ENCODE assay signal across 14 mouse cellular contexts in the genomic region with DNA sequence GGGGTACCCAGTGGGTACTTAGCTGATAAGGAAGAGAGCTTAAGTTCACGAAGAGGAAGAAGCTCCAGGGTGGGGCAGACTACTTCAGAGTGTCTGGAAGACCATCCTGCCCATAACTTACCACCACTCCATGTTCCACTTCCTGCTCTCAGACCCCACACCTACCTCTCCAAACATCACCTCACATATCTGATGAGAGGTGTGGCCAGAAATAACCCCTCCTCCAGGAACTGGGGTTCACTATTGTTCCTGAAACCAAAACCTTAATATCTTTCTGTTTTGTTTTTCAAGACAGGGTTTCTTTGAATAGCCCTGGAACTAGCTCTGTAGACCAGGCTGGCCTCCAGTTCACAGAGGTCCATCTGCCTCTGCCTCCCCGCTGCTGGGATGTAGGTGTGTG. TPM values are rescaled to one million over a fixed set of nuclear protein-coding genes. Genes with fewer than 3 reads are reported as not detected.
A peak's percentile ranks its signal among the peaks of the same experiment; 100 is the strongest.
DNase-seq lines count a peak whose midpoint lies in the region; ATAC-seq and TF ChIP-seq lines count a peak whose summit lies in the region.
"Had no signal": no experiment of that assay in that cellular context is flagged by ENCODE, and none has a peak within 500 bp of the region (broad histone marks: within the 10 kb centered on the region; RNA-seq: fewer than 3 reads in every experiment).

No protein-coding gene starts in this region.

- no peak for TF ChIP-seq CTCF in MEL (IDR thresholded peaks at IDR 0.05 in 2 of 3, conservative IDR thresholded peaks at IDR 0.05 in 1 of 3; ENCODE audit: control insufficient read depth in 1 of 3, insufficient read depth in 1 of 3, low read depth in 2 of 3, low read length in 3 of 3, poor library complexity in 1 of 3, severe bottlenecking in 1 of 3)

- no peak for TF ChIP-seq POLR2A in MEL (IDR thresholded peaks at IDR 0.05; ENCODE audit: control insufficient read depth in 1 of 2, insufficient read depth in 1 of 2, low read depth in 1 of 2, low read length in 2 of 2, poor library complexity in 1 of 2)

- no peak for TF ChIP-seq EP300 in MEL (IDR thresholded peaks at IDR 0.05; ENCODE audit: low read depth in 1 of 2, low read length in 2 of 2)

- H3K4me3 ChIP-seq in MEL (ENCODE audit: control insufficient read depth in 1 of 2, insufficient read depth in 1 of 2, low read depth in 2 of 2, low read length in 2 of 2), result no peak overlapping the region
- peak overlapping the region; percentile 52; the same call in 1 of the 2 replicates for H3K4me3 ChIP-seq in forebrain, embryonic 10.5 days
- H3K4me3 ChIP-seq in hindbrain, embryonic 14.5 days (replicated peaks; ENCODE audit: low read length), result no peak overlapping the region
- peak overlapping the region; percentile 10; the same call in 1 of the 2 replicates for H3K4me3 ChIP-seq in midbrain, embryonic 14.5 days (replicated peaks; ENCODE audit: low read depth, low read length)
- H3K4me3 ChIP-seq: heart, embryonic 12.5 days; layer of hippocampus, adult 2 months had no signal

- no peaks in the 10 kb centered on the region for H3K27me3 ChIP-seq in MEL (ENCODE audit: control insufficient read depth in 1 of 2, insufficient read depth in 2 of 2, low read length in 2 of 2)
- H3K27me3 ChIP-seq in forebrain, embryonic 10.5 days (ENCODE audit: poor library complexity, severe bottlenecking), result peaks cover 61% of the 10 kb centered on the region
- H3K27me3 ChIP-seq in hindbrain, embryonic 14.5 days (ENCODE audit: control insufficient read depth, insufficient read depth, low read length), result no peaks in the 10 kb centered on the region
- no peaks in the 10 kb centered on the region for H3K27me3 ChIP-seq in midbrain, embryonic 14.5 days (ENCODE audit: control insufficient read depth, insufficient read depth, low read length)

- H3K4me1 ChIP-seq in MEL (ENCODE audit: control insufficient read depth in 1 of 2, insufficient read depth in 2 of 2, low read length in 2 of 2), result peaks cover 0 to 7% of the 10 kb centered on the region in 2 experiments; a peak in 1 of 4 replicates
- peaks cover 96% of the 10 kb centered on the region for H3K4me1 ChIP-seq in forebrain, embryonic 10.5 days
- peaks cover 48% of the 10 kb centered on the region for H3K4me1 ChIP-seq in hindbrain, embryonic 14.5 days (replicated peaks; ENCODE audit: control insufficient read depth, insufficient read depth, low read length)
- H3K4me1 ChIP-seq in midbrain, embryonic 14.5 days (ENCODE audit: control insufficient read depth, insufficient read depth, low read length), result peaks cover 61% of the 10 kb centered on the region

- H3K9ac ChIP-seq in MEL (ENCODE audit: control insufficient read depth, low read depth, low read length, poor library complexity, severe bottlenecking), result no peak overlapping the region
- H3K9ac ChIP-seq in hindbrain, embryonic 14.5 days, result peak overlapping the region; percentile 18; the same call in 1 of the 2 replicates
- peak overlapping the region; percentile 31; the same call in 1 of the 2 replicates for H3K9ac ChIP-seq in midbrain, embryonic 14.5 days (replicated peaks; ENCODE audit: low read length)
- H3K9ac ChIP-seq: heart, embryonic 12.5 days; lung, embryonic 14.5 days had no signal

- peak; percentile 33 for DNase-seq in MEL (ENCODE audit: low read depth, low spot score)
- DNase-seq in forebrain, embryonic 10.5 days (ENCODE audit: extremely low spot score, low spot score), result no peak
- DNase-seq in hindbrain, embryonic 14.5 days (ENCODE audit: low spot score), result no peak
- DNase-seq in midbrain, embryonic 14.5 days, result no peak
- DNase-seq in thymus, adult 18-20 months, result no peak
- no peak for DNase-seq in spleen, adult 12 weeks (ENCODE audit: low spot score)
- DNase-seq in right cerebral cortex, adult 18-20 months, result no peak
- DNase-seq: lung, embryonic 14.5 days; thymus, postnatal 4 days had no signal

- ATAC-seq in hindbrain, embryonic 14.5 days (ENCODE audit: low FRiP score), result no peak
- ATAC-seq in midbrain, embryonic 14.5 days (ENCODE audit: low FRiP score, low TSS enrichment), result no peak
- no peak for ATAC-seq in megakaryocyte, adult 5-6 weeks (ENCODE audit: poor library complexity, severe bottlenecking)
- ATAC-seq: intestine, postnatal 0 days had no signal

- peaks cover 0 to 2% of the 10 kb centered on the region in 2 experiments; a peak in 1 of 4 replicates for H3K36me3 ChIP-seq in MEL (ENCODE audit: control insufficient read depth in 1 of 2, insufficient read depth in 2 of 2, low read length in 2 of 2)
- peaks cover 38% of the 10 kb centered on the region for H3K36me3 ChIP-seq in forebrain, embryonic 10.5 days (replicated peaks)
- H3K36me3 ChIP-seq in hindbrain, embryonic 14.5 days (replicated peaks; ENCODE audit: control insufficient read depth, insufficient read depth), result no peaks in the 10 kb centered on the region
- H3K36me3 ChIP-seq in midbrain, embryonic 14.5 days (ENCODE audit: control insufficient read depth, insufficient read depth, low read length), result no peaks in the 10 kb centered on the region

- H3K9me3 ChIP-seq in MEL (replicated peaks; ENCODE audit: insufficient read depth, low read length), result no peaks in the 10 kb centered on the region
- no peaks in the 10 kb centered on the region for H3K9me3 ChIP-seq in forebrain, embryonic 10.5 days
- H3K9me3 ChIP-seq in hindbrain, embryonic 14.5 days (ENCODE audit: control insufficient read depth, low read length), result no peaks in the 10 kb centered on the region
- H3K9me3 ChIP-seq in midbrain, embryonic 14.5 days (ENCODE audit: control insufficient read depth, low read length), result no peaks in the 10 kb centered on the region
- H3K9me3 ChIP-seq: heart, embryonic 12.5 days had no signal

- TF ChIP-seq RAD21 in MEL (IDR thresholded peaks at IDR 0.05; ENCODE audit: low read depth, low read length), result no peak

- no peak overlapping the region for H3K27ac ChIP-seq in MEL (ENCODE audit: control insufficient read depth, low read depth, low read length)
- peak overlapping the region; percentile 84 for H3K27ac ChIP-seq in forebrain, embryonic 10.5 days
- H3K27ac ChIP-seq in hindbrain, embryonic 14.5 days, result peak overlapping the region; percentile 77
- H3K27ac ChIP-seq in midbrain, embryonic 14.5 days (replicated peaks; ENCODE audit: low read depth, low read length), result peak overlapping the region; percentile 85
- H3K27ac ChIP-seq: layer of hippocampus, adult 2 months had no signal

- no peaks in the 10 kb centered on the region for H3K79me2 ChIP-seq in MEL (ENCODE audit: control insufficient read depth, insufficient read depth, low read length, poor library complexity)

- WGBS in forebrain, embryonic 10.5 days, result 66% methylated on average over 2 of the region's 2 CpGs
- 65% methylated on average over 2 of the region's 2 CpGs for WGBS in hindbrain, embryonic 14.5 days
- 68% methylated on average over 2 of the region's 2 CpGs for WGBS in midbrain, embryonic 14.5 days

- H3K4me2 ChIP-seq in hindbrain, embryonic 14.5 days (replicated peaks), result peak overlapping the region; percentile 71
- peak overlapping the region; percentile 84 for H3K4me2 ChIP-seq in midbrain, embryonic 14.5 days (ENCODE audit: low read length)
- H3K4me2 ChIP-seq: heart, embryonic 12.5 days; lung, embryonic 14.5 days had no signal

TF ChIP-seq in MEL, 35 proteins besides CTCF, POLR2A, EP300 and RAD21 (continues in another document):
- TF ChIP-seq MAX (IDR thresholded peaks at IDR 0.05; ENCODE audit: low read length) (no peak), ZNF384 (IDR thresholded peaks at IDR 0.05; ENCODE audit: low read depth, low read length) (no peak), ETS1 (IDR thresholded peaks at IDR 0.05; ENCODE audit: low read depth, low read length) (no peak), HCFC1 (IDR thresholded peaks at IDR 0.05; ENCODE audit: low read depth, low read length) (no peak), ZMIZ1 (IDR thresholded peaks at IDR 0.05; ENCODE audit: low read depth, low read length) (no peak), MYC (IDR thresholded peaks at IDR 0.05; ENCODE audit: low read depth, low read length) (no peak), TCF12 (IDR thresholded peaks at IDR 0.05; ENCODE audit: low read depth, low read length) (no peak), MXI1 (IDR thresholded peaks at IDR 0.05; ENCODE audit: low read depth, low read length) (no peak), CHD2 (IDR thresholded peaks at IDR 0.05; ENCODE audit: low read length) (no peak), SMC3 (IDR thresholded peaks at IDR 0.05; ENCODE audit: low read depth, low read length) (no peak), TBP (IDR thresholded peaks at IDR 0.05; ENCODE audit: low read depth, low read length) (no peak)

RNA-seq across cellular contexts. Expression of a gene that starts 12.2 kb away (rescaled TPM):
- 5.7 TPM in 2 replicates for total RNA-seq in MEL (2012; rRNA removed)
- polyA plus RNA-seq in MEL (2012; ENCODE audit: insufficient read depth in 1 of 2, insufficient read length in 2 of 2, low read depth in 1 of 2, low replicate concordance in 2 of 2, missing spikeins in 1 of 2), result 10 to 100 TPM in 1 of 2 experiments, not detected in 1; 10.8 TPM
- 60.3 and 70.4 TPM in 2 replicates for polyA plus RNA-seq in forebrain, embryonic 10.5 days (2016; fragmentation: Nextera tagmentation; extraction: Ambion mirVana)
- 39.8 and 42.7 TPM in 2 replicates for polyA plus RNA-seq in hindbrain, embryonic 14.5 days (2014; fragmentation: Nextera tagmentation; extraction: Ambion mirVana)
- polyA plus RNA-seq in midbrain, embryonic 14.5 days (2014; fragmentation: Nextera tagmentation; extraction: Ambion mirVana), result 55.8 and 67.5 TPM in 2 replicates
- total RNA-seq in megakaryocyte, adult 5-6 weeks (2015), result 7.8 and 14.8 TPM in 2 replicates
- 6.0 and 8.6 TPM in 2 replicates for total RNA-seq in megakaryocyte, adult 5-6 weeks (2017)

RNA-seq across cellular contexts. Expression of a gene that starts 28.5 kb away (rescaled TPM):
- total RNA-seq in MEL (2012; rRNA removed), result 11.1 and 14.8 TPM in 2 replicates
- polyA plus RNA-seq in MEL (2012; ENCODE audit: insufficient read depth in 1 of 2, insufficient read length in 2 of 2, low read depth in 1 of 2, low replicate concordance in 2 of 2, missing spikeins in 1 of 2), result 10 to 100 TPM in 1 of 2 experiments, not detected in 1; 17.0 TPM
- 0.69 and 0.79 TPM in 2 replicates for polyA plus RNA-seq in forebrain, embryonic 10.5 days (2016; fragmentation: Nextera tagmentation; extraction: Ambion mirVana)
- polyA plus RNA-seq in hindbrain, embryonic 14.5 days (2014; fragmentation: Nextera tagmentation; extraction: Ambion mirVana), result 0.73 and 1.4 TPM in 2 replicates
- polyA plus RNA-seq in midbrain, embryonic 14.5 days (2014; fragmentation: Nextera tagmentation; extraction: Ambion mirVana), result 0.42 and 0.74 TPM in 2 replicates
- 1.0 and 1.4 TPM in 2 replicates for total RNA-seq in megakaryocyte, adult 5-6 weeks (2015)
- 0.07 and 0.53 TPM in 2 replicates for total RNA-seq in megakaryocyte, adult 5-6 weeks (2017)

RNA-seq across cellular contexts. Expression of a gene that starts 56.8 kb away (rescaled TPM):
- total RNA-seq in MEL (2012; rRNA removed), result not detected in 2 replicates
- not detected for polyA plus RNA-seq in MEL (2012; ENCODE audit: insufficient read depth in 1 of 2, insufficient read length in 2 of 2, low read depth in 1 of 2, low replicate concordance in 2 of 2, missing spikeins in 1 of 2)
- polyA plus RNA-seq in forebrain, embryonic 10.5 days (2016; fragmentation: Nextera tagmentation; extraction: Ambion mirVana), result 0.06 and 0.17 TPM in 2 replicates
- 0.08 and 0.31 TPM in 2 replicates for polyA plus RNA-seq in hindbrain, embryonic 14.5 days (2014; fragmentation: Nextera tagmentation; extraction: Ambion mirVana)
- 0.17 TPM in 1 of 2 replicates, not detected in the other for polyA plus RNA-seq in midbrain, embryonic 14.5 days (2014; fragmentation: Nextera tagmentation; extraction: Ambion mirVana)
- total RNA-seq in megakaryocyte, adult 5-6 weeks (2015), result not detected in 2 replicates
- total RNA-seq in megakaryocyte, adult 5-6 weeks (2017), result 0.26 TPM in 1 of 2 replicates, not detected in the other
- polyA plus RNA-seq: limb, embryonic 11.5 days had no signal

Comparison
In these comparisons a context has a peak if more than half of its experiments do, and no peak if none do; other contexts are left out.
1. H3K4me3 ChIP-seq: peak in forebrain, embryonic 10.5 days (single experiment) and midbrain, embryonic 14.5 days (single experiment); none in MEL (0 of 2) and hindbrain, embryonic 14.5 days (single experiment).